Mouse (Mus musculus) erythroblast, adult 5-6 weeks (primary cell): ENCODE measurements around the gene Ppih. TPM values are rescaled to one million over a fixed set of nuclear protein-coding genes. Genes with fewer than 3 reads are reported as not detected.

Experiments
- total RNA-seq, 2 experiments: library from RNA; stranded (forward) in 1 of 2; stranded (reverse) in 1 of 2; fragments of 150-400 nt in 1 of 2; fragments of 200-764, 138-1000 nt in 1 of 2; gene quantifications; 2 replicates each; pipeline versions ENCODE4 v1.2.3 to v1.2.4; 2015 to 2017; ENCODE audit warnings: low replicate concordance in 2 of 2

Gene Ppih
- total RNA-seq, 2 experiments from 2014 or later: 21.7 to 35.6 TPM

Other genes with a start within 250 kb of the Ppih start
- gene Slc2a1, start 211.8 kb downstream of the Ppih start, total RNA-seq (2015; ENCODE audit: low replicate concordance): 0.38 and 2.7 TPM in 2 replicates
- gene Slc2a1, start 211.8 kb downstream of the Ppih start, total RNA-seq (2017; ENCODE audit: low replicate concordance): 1.1 and 1.4 TPM in 2 replicates
- 2.3 and 4.2 TPM in 2 replicates for gene Zfp691, start 146.4 kb downstream of the Ppih start, total RNA-seq (2015; ENCODE audit: low replicate concordance)
- gene Zfp691, start 146.4 kb downstream of the Ppih start, total RNA-seq (2017; ENCODE audit: low replicate concordance): 3.1 and 4.0 TPM in 2 replicates
- gene Ermap, start 130.5 kb downstream of the Ppih start, total RNA-seq (2015; ENCODE audit: low replicate concordance): 938 and 1,091 TPM in 2 replicates
- gene Ermap, start 130.5 kb downstream of the Ppih start, total RNA-seq (2017; ENCODE audit: low replicate concordance): 1,195 and 1,321 TPM in 2 replicates
- 21.7 and 32.1 TPM in 2 replicates for gene Svbp, start 125.2 kb downstream of the Ppih start, total RNA-seq (2015; ENCODE audit: low replicate concordance)
- 36.0 and 124 TPM in 2 replicates for gene Svbp, start 125.2 kb downstream of the Ppih start, total RNA-seq (2017; ENCODE audit: low replicate concordance)
- not detected in 2 replicates for gene Tmem269, start 102.3 kb downstream of the Ppih start, total RNA-seq (2015; ENCODE audit: low replicate concordance)
- gene Tmem269, start 102.3 kb downstream of the Ppih start, total RNA-seq (2017; ENCODE audit: low replicate concordance): not detected in 2 replicates
- gene AU022252, start 87.8 kb downstream of the Ppih start, total RNA-seq (2015; ENCODE audit: low replicate concordance): 0.84 and 0.96 TPM in 2 replicates
- gene AU022252, start 87.8 kb downstream of the Ppih start, total RNA-seq (2017; ENCODE audit: low replicate concordance): 1.3 and 1.4 TPM in 2 replicates
- 1.5 and 4.2 TPM in 2 replicates for gene P3h1, start 87.6 kb downstream of the Ppih start, total RNA-seq (2015; ENCODE audit: low replicate concordance)
- 1.8 and 2.9 TPM in 2 replicates for gene P3h1, start 87.6 kb downstream of the Ppih start, total RNA-seq (2017; ENCODE audit: low replicate concordance)
- not detected in 2 replicates for gene Cldn19, start 65.1 kb downstream of the Ppih start, total RNA-seq (2015; ENCODE audit: low replicate concordance)
- gene Cldn19, start 65.1 kb downstream of the Ppih start, total RNA-seq (2017; ENCODE audit: low replicate concordance): not detected in 2 replicates
- 270 and 329 TPM in 2 replicates for gene Ybx1, start 25.9 kb downstream of the Ppih start, total RNA-seq (2015; ENCODE audit: low replicate concordance)
- gene Ybx1, start 25.9 kb downstream of the Ppih start, total RNA-seq (2017; ENCODE audit: low replicate concordance): 221 and 268 TPM in 2 replicates
- not detected in 2 replicates for gene Ccdc30, start 95.0 kb upstream of the Ppih start, total RNA-seq (2015; ENCODE audit: low replicate concordance)
- not detected in 2 replicates for gene Ccdc30, start 95.0 kb upstream of the Ppih start, total RNA-seq (2017; ENCODE audit: low replicate concordance)
- 4.2 and 8.1 TPM in 2 replicates for gene Ppcs, start 101.9 kb upstream of the Ppih start, total RNA-seq (2015; ENCODE audit: low replicate concordance)
- gene Ppcs, start 101.9 kb upstream of the Ppih start, total RNA-seq (2017; ENCODE audit: low replicate concordance): 2.3 and 7.2 TPM in 2 replicates
- 2.9 TPM in 1 of 2 replicates, not detected in the other for gene Zmynd12, start 102.3 kb upstream of the Ppih start, total RNA-seq (2015; ENCODE audit: low replicate concordance)
- 0.43 TPM in 1 of 2 replicates, not detected in the other for gene Zmynd12, start 102.3 kb upstream of the Ppih start, total RNA-seq (2017; ENCODE audit: low replicate concordance)
- not detected in 2 replicates for gene Rimkla, start 172.1 kb upstream of the Ppih start, total RNA-seq (2015; ENCODE audit: low replicate concordance)
- gene Rimkla, start 172.1 kb upstream of the Ppih start, total RNA-seq (2017; ENCODE audit: low replicate concordance): not detected in 2 replicates
- 5.0 and 16.1 TPM in 2 replicates for gene Foxj3, start 216.5 kb upstream of the Ppih start, total RNA-seq (2015; ENCODE audit: low replicate concordance)
- 6.4 and 15.9 TPM in 2 replicates for gene Foxj3, start 216.5 kb upstream of the Ppih start, total RNA-seq (2017; ENCODE audit: low replicate concordance)
- gene Frg2f1, start 219.0 kb upstream of the Ppih start, total RNA-seq (2015; ENCODE audit: low replicate concordance): not detected in 2 replicates
- gene Frg2f1, start 219.0 kb upstream of the Ppih start, total RNA-seq (2017; ENCODE audit: low replicate concordance): not detected in 2 replicates